Mouse (Mus musculus) midbrain, embryonic 14.5 days (tissue): ENCODE measurements around the gene Amot. TPM values are rescaled to one million over a fixed set of nuclear protein-coding genes. Genes with fewer than 3 reads are reported as not detected.

Experiments used
- ATAC-seq: fragments of 200-750 bp; cut with Nextera tagmentation; 2 replicates; pipeline ENCODE4 v1.8.0; 2017; ENCODE audit warnings: moderate number of reproducible peaks, moderate library complexity; ENCODE audit not compliant: low FRiP score, low TSS enrichment
- DNase-seq: peaks from one replicate; pipeline ENCODE4 v3.0.0-alpha.2; 2015
- H3K27ac ChIP-seq: fragments of 300-500 bp; sonication (generic); replicated peaks from 2 replicates; pipeline ENCODE4 v1.5.1; 2014; ENCODE audit warnings: mild to moderate bottlenecking, low read depth, low read length, moderate library complexity
- H3K27me3 ChIP-seq: fragments of 300-500 bp; sonication (generic); 2 replicates; pipeline ENCODE4 v1.6.1; 2014; ENCODE audit warnings: low read length, control low read depth, mixed read lengths; ENCODE audit not compliant: control insufficient read depth, insufficient read depth
- H3K36me3 ChIP-seq: fragments of 300-500 bp; sonication (generic); 2 replicates; pipeline ENCODE4 v1.6.1; 2014; ENCODE audit warnings: low read length, control low read depth; ENCODE audit not compliant: control insufficient read depth, insufficient read depth
- H3K4me1 ChIP-seq: fragments of 300-500 bp; sonication (generic); 2 replicates; pipeline ENCODE4 v1.6.1; 2014; ENCODE audit warnings: mild to moderate bottlenecking, antibody characterized with exemption, low read length, control low read depth; ENCODE audit not compliant: control insufficient read depth, insufficient read depth
- H3K4me2 ChIP-seq: fragments of 300-500 bp; sonication (generic); 2 replicates; pipeline ENCODE4 v1.6.1; 2014; ENCODE audit warnings: mild to moderate bottlenecking, low read length, moderate library complexity
- H3K4me3 ChIP-seq: fragments of 300-500 bp; sonication (generic); replicated peaks from 2 replicates; pipeline ENCODE4 v1.5.1; 2014; ENCODE audit warnings: low read depth, low read length
- H3K9ac ChIP-seq: fragments of 300-500 bp; sonication (generic); replicated peaks from 2 replicates; pipeline ENCODE4 v1.6.1; 2014; ENCODE audit warnings: mild to moderate bottlenecking, low read length, moderate library complexity
- H3K9me3 ChIP-seq: fragments of 300-500 bp; sonication (generic); 2 replicates; pipeline ENCODE4 v1.6.1; 2016; ENCODE audit warnings: low read length, control low read depth, mixed read lengths; ENCODE audit not compliant: control insufficient read depth
- WGBS: fragments of 180-500 bp; shearing (Covaris S2); extraction: QIAGEN DNeasy Blood & Tissue Kit; methylation state at CpG from one replicate; pipeline ENCODE4 v1.1.7; 2014; 5-methylcytosine and 5-hydroxymethylcytosine counted together
- polyA plus RNA-seq: library from polyadenylated mRNA; unstranded; fragments of >200 nt; fragmentation: Nextera tagmentation; extraction: Ambion mirVana; gene quantifications from 2 replicates; pipeline ENCODE4 v1.2.1, GENCODE M21; 2014

Gene Amot
- polyA plus RNA-seq, 1 experiment from 2014 or later = 9.1 TPM

DNA sequence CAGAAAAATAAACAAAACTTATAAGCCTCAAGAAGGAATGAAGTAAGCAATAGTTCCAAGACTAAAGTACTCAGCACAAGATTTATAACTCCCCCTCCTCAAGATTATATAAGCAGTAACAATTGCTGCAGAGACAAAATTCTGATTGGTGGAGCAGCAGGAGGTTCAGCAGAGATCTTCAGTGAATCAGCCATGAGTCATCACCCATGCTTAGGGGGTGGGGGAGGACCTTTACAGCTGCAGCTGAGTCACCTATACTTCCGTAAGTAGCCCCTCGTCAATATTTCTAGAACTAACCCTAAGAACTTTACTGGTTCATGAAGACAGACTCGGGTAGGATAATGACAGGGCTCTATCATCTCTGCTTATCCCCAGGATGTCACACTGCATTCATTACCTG lies 43.6 kb downstream of the Amot start:
- Histone ChIP-seq H3K4me2 (no peak overlapping the region), H3K9ac (no peak overlapping the region), H3K9me3 (no peaks in the 10 kb centered on the region), H3K27ac (no peak overlapping the region), H3K4me1 (no peaks in the 10 kb centered on the region), H3K36me3 (no peaks in the 10 kb centered on the region), H3K27me3 (no peaks in the 10 kb centered on the region), H3K4me3 (no peak overlapping the region)
- 89% methylated on average over 3 of the region's 3 CpGs for WGBS
- no peak for DNase-seq
- ATAC-seq = no peak

GRCm38 (mm10) chrX:145456251-145456650 lies 48.7 kb downstream of the Amot start:
- Histone ChIP-seq H3K9ac (no peak overlapping the region), H3K4me1 (no peaks in the 10 kb centered on the region), H3K27me3 (no peaks in the 10 kb centered on the region), H3K4me2 (no peak overlapping the region), H3K4me3 (no peak overlapping the region), H3K9me3 (no peaks in the 10 kb centered on the region), H3K36me3 (no peaks in the 10 kb centered on the region), H3K27ac (no peak overlapping the region)
- ATAC-seq = no peak
- DNase-seq = no peak
- 90% methylated on average over 4 of the region's 4 CpGs for WGBS

DNA sequence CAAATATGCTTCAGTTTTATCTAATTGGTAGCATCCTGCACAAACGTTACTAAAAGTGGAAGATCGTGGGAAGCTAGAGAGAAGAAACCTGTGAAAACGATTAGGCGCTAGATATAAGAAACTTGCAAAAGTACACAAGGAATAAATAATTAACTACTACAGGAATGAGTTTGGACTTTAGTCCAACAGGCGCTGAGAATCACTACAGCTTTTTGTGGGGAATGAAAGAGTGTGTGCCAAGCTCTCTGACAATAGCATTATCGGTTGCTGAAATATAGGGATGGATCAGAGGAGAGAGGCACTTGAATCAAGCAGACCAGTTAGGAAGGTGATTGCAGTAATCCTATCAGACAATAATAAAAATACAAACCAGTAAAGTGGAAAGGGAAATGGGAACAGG lies 49.4 kb downstream of the Amot start:
- Histone ChIP-seq H3K9me3 (no peaks in the 10 kb centered on the region), H3K27ac (no peak overlapping the region), H3K4me1 (no peaks in the 10 kb centered on the region), H3K9ac (no peak overlapping the region), H3K4me3 (no peak overlapping the region), H3K36me3 (no peaks in the 10 kb centered on the region), H3K27me3 (no peaks in the 10 kb centered on the region), H3K4me2 (no peak overlapping the region)
- DNase-seq (no peak), ATAC-seq (no peak)
- 90% methylated on average over 6 of the region's 6 CpGs for whole genome bisulfite sequencing

DNA sequence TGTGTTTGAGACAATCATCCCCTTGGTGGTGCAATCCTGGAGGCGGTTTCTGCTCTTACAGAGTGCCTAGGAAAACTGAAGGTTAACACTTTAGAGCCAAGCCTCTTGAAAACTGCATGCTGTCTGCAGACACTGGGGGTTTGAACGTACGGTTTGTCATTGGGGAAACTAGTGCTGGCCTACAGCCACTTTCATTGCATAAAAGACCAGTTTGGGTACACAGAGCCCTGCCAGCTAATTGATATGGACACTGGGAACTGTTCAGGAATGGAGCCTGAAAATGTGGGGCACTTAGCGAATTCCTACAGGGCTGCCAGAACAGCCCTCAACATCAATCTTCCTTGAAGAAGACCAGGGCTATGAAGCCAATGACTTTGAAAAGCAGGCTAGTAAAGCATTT lies 50.2 kb downstream of the Amot start:
- no peaks in the 10 kb centered on the region for H3K9me3 ChIP-seq
- H3K36me3 ChIP-seq = no peaks in the 10 kb centered on the region
- no peak overlapping the region for H3K9ac ChIP-seq
- ATAC-seq (no peak), DNase-seq (no peak)
- no peaks in the 10 kb centered on the region for H3K4me1 ChIP-seq
- H3K27ac ChIP-seq = no peak overlapping the region
- H3K4me2 ChIP-seq = no peak overlapping the region
- 81% methylated on average over 4 of the region's 4 CpGs for WGBS
- no peak overlapping the region for H3K4me3 ChIP-seq
- H3K27me3 ChIP-seq = no peaks in the 10 kb centered on the region

DNA sequence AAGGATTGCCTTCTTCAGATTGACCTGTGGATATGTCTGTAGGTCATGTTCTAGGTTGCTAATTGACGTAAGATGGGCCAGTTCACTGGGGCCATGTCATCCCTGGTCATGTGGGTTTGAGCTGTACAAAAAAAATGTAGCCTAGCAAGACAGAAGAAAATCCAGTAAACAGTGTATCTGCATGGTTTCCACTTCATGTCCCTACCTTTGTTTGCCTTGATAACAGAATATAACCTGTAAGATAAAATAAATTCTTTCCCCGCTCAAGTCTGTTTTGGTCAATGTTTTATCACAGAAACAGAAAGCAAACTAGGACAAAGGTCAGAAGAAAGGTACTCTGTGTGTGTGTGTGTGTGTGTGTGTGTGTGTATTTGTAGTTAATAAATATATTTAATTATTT lies 63.5 kb downstream of the Amot start:
- no peak overlapping the region for H3K4me3 ChIP-seq
- ATAC-seq = no peak
- H3K27ac ChIP-seq = no peak overlapping the region
- no peaks in the 10 kb centered on the region for H3K36me3 ChIP-seq
- H3K9me3 ChIP-seq = no peaks in the 10 kb centered on the region
- H3K27me3 ChIP-seq = no peaks in the 10 kb centered on the region
- no peak overlapping the region for H3K9ac ChIP-seq
- DNase-seq = no peak
- no peak overlapping the region for H3K4me2 ChIP-seq
- H3K4me1 ChIP-seq = no peaks in the 10 kb centered on the region
- WGBS = 90% methylated on average over 2 of the region's 2 CpGs

- DNase-seq (no peak), ATAC-seq (no peak)
- no peaks in the 10 kb centered on the region for H3K36me3 ChIP-seq
- H3K4me3 ChIP-seq = no peak overlapping the region
- no peaks in the 10 kb centered on the region for H3K9me3 ChIP-seq
- no peaks in the 10 kb centered on the region for H3K4me1 ChIP-seq
- WGBS = 64% methylated on average over 4 of the region's 4 CpGs
- H3K4me2 ChIP-seq = no peak overlapping the region
- no peaks in the 10 kb centered on the region for H3K27me3 ChIP-seq
- H3K9ac ChIP-seq = no peak overlapping the region
- H3K27ac ChIP-seq = no peak overlapping the region
Observed at GRCm38 (mm10) chrX:145433652-145434051, 71.3 kb downstream of the Amot start.

DNA sequence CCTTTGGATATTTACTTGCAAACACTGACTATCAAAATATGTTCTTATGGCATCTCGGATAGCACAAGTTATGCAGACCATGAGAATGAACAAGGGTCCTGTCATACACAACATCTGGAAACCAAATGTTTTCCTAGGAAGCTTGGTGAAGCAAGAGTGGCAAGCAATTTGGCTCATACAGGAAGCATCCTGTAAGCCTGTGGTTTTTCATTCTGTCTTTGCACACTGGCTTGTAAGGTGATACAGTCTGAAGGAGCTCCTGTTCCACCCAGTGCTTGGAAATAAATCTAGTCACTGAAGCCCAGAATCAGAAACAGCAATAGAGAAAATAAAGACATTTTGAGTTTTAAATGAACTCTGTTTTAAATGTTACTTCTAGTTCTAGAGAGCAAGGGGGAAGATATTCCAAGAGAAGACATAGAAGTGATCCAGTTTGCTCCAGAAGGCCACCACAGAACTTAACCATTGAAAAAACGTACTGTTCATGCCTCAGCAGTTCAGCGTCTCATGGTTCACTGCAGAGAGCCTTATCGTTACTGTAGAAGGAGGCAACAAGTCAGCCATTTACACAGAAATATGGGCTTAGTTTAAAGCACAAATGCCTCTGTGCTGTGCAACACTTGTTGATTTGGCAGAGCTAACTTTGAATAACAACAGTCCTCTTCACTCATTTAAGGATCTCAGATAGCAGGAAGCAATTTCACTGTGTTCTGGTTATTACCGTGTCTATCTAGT lies 74.0 kb downstream of the Amot start:
- H3K36me3 ChIP-seq = no peaks in the 10 kb centered on the region
- no peak overlapping the region for H3K4me3 ChIP-seq
- DNase-seq (no peak), ATAC-seq (no peak)
- no peak overlapping the region for H3K27ac ChIP-seq
- no peaks in the 10 kb centered on the region for H3K27me3 ChIP-seq
- no peak overlapping the region for H3K4me2 ChIP-seq
- H3K4me1 ChIP-seq = no peaks in the 10 kb centered on the region
- H3K9me3 ChIP-seq = no peaks in the 10 kb centered on the region
- 76% methylated on average over 5 of the region's 5 CpGs for WGBS
- no peak overlapping the region for H3K9ac ChIP-seq

DNA sequence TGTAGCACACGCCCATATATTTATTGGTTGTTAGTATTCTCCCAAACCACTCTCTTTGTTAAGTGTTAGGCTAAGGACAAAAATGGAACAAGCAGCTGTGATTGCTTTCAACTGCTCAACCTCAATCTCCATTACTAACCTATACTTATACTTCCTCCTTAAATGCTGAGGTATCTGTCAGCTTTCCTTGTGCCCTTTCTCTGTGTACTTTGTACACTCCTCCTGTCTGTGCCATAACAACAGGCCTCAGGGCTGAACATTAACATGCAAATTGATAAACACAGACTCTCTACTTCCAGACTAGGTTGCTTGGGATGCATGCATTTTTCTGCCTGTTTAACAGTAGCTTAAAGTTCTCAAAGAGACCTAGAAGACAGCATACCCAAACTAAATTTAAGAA lies 76.2 kb downstream of the Amot start:
- ATAC-seq (no peak), DNase-seq (no peak)
- Histone ChIP-seq H3K4me3 (no peak overlapping the region), H3K4me2 (no peak overlapping the region), H3K36me3 (no peaks in the 10 kb centered on the region), H3K9ac (no peak overlapping the region), H3K27me3 (no peaks in the 10 kb centered on the region), H3K27ac (no peak overlapping the region), H3K9me3 (no peaks in the 10 kb centered on the region), H3K4me1 (no peaks in the 10 kb centered on the region)
- 83% methylated on average over 1 of the region's 1 CpGs for WGBS

DNA sequence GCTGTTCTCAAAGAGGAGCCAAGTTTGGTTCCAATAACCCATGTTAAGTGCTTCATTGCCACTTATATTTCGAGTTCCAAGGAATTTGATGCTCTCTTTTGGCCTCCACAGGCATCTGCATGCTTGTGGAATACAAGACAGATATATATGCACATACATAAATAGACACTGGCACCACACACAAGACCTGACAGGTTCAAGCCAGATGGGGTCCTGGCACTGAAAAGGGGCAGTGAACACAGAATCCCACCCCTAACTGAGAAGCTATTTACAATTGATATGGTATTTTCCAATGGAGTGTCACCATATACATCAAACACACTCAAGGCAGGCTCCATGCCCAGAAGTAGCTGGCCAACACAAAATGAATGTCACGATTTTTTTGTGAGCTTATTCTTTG lies 81.0 kb downstream of the Amot start:
- H3K4me2 ChIP-seq = no peak overlapping the region
- 46% methylated on average over 2 of the region's 2 CpGs for WGBS
- H3K9ac ChIP-seq = no peak overlapping the region
- H3K4me1 ChIP-seq = no peaks in the 10 kb centered on the region
- no peak overlapping the region for H3K27ac ChIP-seq
- H3K9me3 ChIP-seq = no peaks in the 10 kb centered on the region
- no peaks in the 10 kb centered on the region for H3K36me3 ChIP-seq
- no peaks in the 10 kb centered on the region for H3K27me3 ChIP-seq
- H3K4me3 ChIP-seq = no peak overlapping the region
- DNase-seq (no peak), ATAC-seq (no peak)
